Mouse (Mus musculus) midbrain, embryonic 16.5 days (tissue): ENCODE results near the gene Pkp4. TPM values are rescaled to one million over a fixed set of nuclear protein-coding genes. Genes with fewer than 3 reads are reported as not detected.
A peak's percentile ranks its signal among the peaks of the same experiment; 100 is the strongest.

Source experiments
- ATAC-seq: fragments of 200-750 bp; cut with Nextera tagmentation; 2 replicates; pipeline ENCODE4 v1.8.0; 2017; ENCODE audit warnings: moderate TSS enrichment
- H3K27ac ChIP-seq: fragments of 300-500 bp; sonication (generic); 2 replicates; pipeline ENCODE4 v1.5.1; 2014; ENCODE audit warnings: mild to moderate bottlenecking, low read length, mixed read lengths
- H3K27me3 ChIP-seq: fragments of 300-500 bp; sonication (generic); 2 replicates; pipeline ENCODE4 v1.6.1; 2014; ENCODE audit warnings: low read depth, low read length, mixed read lengths; ENCODE audit not compliant: control insufficient read depth, insufficient read depth
- H3K36me3 ChIP-seq: fragments of 300-500 bp; sonication (generic); 2 replicates; pipeline ENCODE4 v1.6.1; 2014; ENCODE audit warnings: mild to moderate bottlenecking, low read length, moderate library complexity, mixed read lengths; ENCODE audit not compliant: control insufficient read depth, insufficient read depth
- H3K4me1 ChIP-seq: fragments of 300-500 bp; sonication (generic); 2 replicates; pipeline ENCODE4 v1.6.1; 2014; ENCODE audit warnings: mild to moderate bottlenecking, low read length, mixed read lengths; ENCODE audit not compliant: control insufficient read depth, insufficient read depth
- H3K4me2 ChIP-seq: fragments of 300-500 bp; sonication (generic); 2 replicates; pipeline ENCODE4 v1.6.1; 2014; ENCODE audit warnings: mild to moderate bottlenecking, low read length, mixed read lengths
- H3K4me3 ChIP-seq: fragments of 300-500 bp; sonication (generic); 2 replicates; pipeline ENCODE4 v1.5.1; 2014; ENCODE audit warnings: low read depth, mild to moderate bottlenecking, low read length, moderate library complexity, mixed read lengths
- H3K9ac ChIP-seq: fragments of 300-500 bp; sonication (generic); 2 replicates; pipeline ENCODE4 v1.6.1; 2014; ENCODE audit warnings: low read depth, low read length, mixed read lengths
- H3K9me3 ChIP-seq: fragments of 300-500 bp; sonication (generic); replicated peaks from 2 replicates; pipeline ENCODE4 v1.6.1; 2014; ENCODE audit warnings: mild to moderate bottlenecking, low read length, mixed read lengths; ENCODE audit not compliant: control insufficient read depth, poor library complexity, severe bottlenecking
- WGBS: fragments of 180-500 bp; shearing (Covaris S2); extraction: QIAGEN DNeasy Blood & Tissue Kit; methylation state at CpG from one replicate; pipeline ENCODE4 v1.1.7; 2014; 5-methylcytosine and 5-hydroxymethylcytosine counted together
- polyA plus RNA-seq: library from polyadenylated mRNA; unstranded; fragments of >200 nt; fragmentation: Nextera tagmentation; extraction: Ambion mirVana; gene quantifications from 2 replicates; pipeline ENCODE4 v1.2.1, GENCODE M21; 2015

The Pkp4 gene
- polyA plus RNA-seq, 1 experiment from 2014 or later, result 27.1 TPM

GRCm38 (mm10) chr2:59308055-59308454, 147.4 kb downstream of the Pkp4 start:
- Histone ChIP-seq H3K9me3 (no peaks in the 10 kb centered on the region), H3K9ac (no peak overlapping the region), H3K4me3 (no peak overlapping the region), H3K4me1 (peaks cover 3% of the 10 kb centered on the region; the same call in 1 of the 2 replicates), H3K4me2 (no peak overlapping the region), H3K27me3 (no peaks in the 10 kb centered on the region), H3K36me3 (peaks cover 17% of the 10 kb centered on the region), H3K27ac (no peak overlapping the region)
- 0 out of 2 replicates have a peak, but pooled peaks have one; percentile 34 for ATAC-seq
- 96% methylated on average over 19 of the region's 19 CpGs for WGBS

DNA sequence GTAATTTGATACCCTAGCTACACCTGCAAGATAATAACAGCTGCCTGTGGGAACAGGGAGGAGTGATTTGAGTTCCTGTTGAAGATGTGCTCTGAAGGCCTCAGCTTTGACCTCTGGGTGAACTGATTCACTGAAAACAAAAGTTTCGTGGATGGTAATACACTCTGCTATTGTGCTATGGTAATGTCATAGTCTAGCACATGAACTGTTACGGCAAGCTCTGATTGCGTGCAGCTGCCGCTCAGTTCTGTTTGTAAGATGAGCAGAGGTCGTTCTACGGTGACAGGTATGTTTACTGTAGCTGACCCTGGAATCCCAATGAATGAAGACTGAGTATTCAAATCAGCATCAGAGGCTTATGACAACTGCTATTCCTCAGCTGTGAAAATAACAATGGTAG, 152.6 kb downstream of the Pkp4 start:
- no peak overlapping the region for H3K4me3 ChIP-seq
- 65% methylated on average over 6 of the region's 6 CpGs for WGBS
- peaks cover 11% of the 10 kb centered on the region for H3K36me3 ChIP-seq
- H3K4me2 ChIP-seq, result no peak overlapping the region
- H3K27ac ChIP-seq, result no peak overlapping the region
- H3K27me3 ChIP-seq, result no peaks in the 10 kb centered on the region
- H3K4me1 ChIP-seq, result no peaks in the 10 kb centered on the region
- H3K9ac ChIP-seq, result no peak overlapping the region
- ATAC-seq, result no peak
- H3K9me3 ChIP-seq, result peaks cover under 1% of the 10 kb centered on the region; the same call in 1 of the 2 replicates

GRCm38 (mm10) chr2:59318631-59319030, 158.0 kb downstream of the Pkp4 start:
- 100% methylated on average over 1 of the region's 1 CpGs for WGBS
- Histone ChIP-seq H3K9ac (no peak overlapping the region), H3K27ac (no peak overlapping the region), H3K27me3 (no peaks in the 10 kb centered on the region), H3K9me3 (peaks cover 4% of the 10 kb centered on the region), H3K36me3 (peaks cover 25% of the 10 kb centered on the region), H3K4me2 (no peak overlapping the region), H3K4me3 (no peak overlapping the region), H3K4me1 (no peaks in the 10 kb centered on the region)
- ATAC-seq, result no peak

DNA sequence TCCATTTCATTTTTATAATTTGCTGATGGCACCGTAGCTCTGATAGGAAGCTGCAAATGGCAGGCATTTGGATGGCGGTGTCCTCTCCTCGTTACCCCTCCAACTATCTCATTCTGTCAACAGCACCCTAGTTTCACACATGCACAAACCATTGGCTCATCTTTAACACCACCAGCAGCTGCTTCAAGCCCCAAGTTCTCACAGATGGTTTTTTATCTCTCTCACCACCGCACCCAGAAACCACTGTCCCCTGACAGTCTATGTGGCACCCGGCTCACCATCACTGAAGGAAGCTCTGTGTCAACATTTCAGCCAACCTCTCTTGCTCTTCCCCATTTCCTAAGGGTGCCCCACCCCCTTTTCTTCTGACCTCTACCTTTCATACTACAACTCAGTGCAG, 167.3 kb downstream of the Pkp4 start:
- ATAC-seq, result no peak
- no peak overlapping the region for H3K9ac ChIP-seq
- no peaks in the 10 kb centered on the region for H3K9me3 ChIP-seq
- H3K27ac ChIP-seq, result no peak overlapping the region
- no peak overlapping the region for H3K4me3 ChIP-seq
- H3K27me3 ChIP-seq, result no peaks in the 10 kb centered on the region
- H3K4me1 ChIP-seq, result no peaks in the 10 kb centered on the region
- peaks cover 3% of the 10 kb centered on the region; the same call in 1 of the 2 replicates for H3K36me3 ChIP-seq
- WGBS, result 92% methylated on average over 5 of the region's 5 CpGs
- no peak overlapping the region for H3K4me2 ChIP-seq

- H3K27me3 ChIP-seq, result no peaks in the 10 kb centered on the region
- H3K9me3 ChIP-seq, result no peaks in the 10 kb centered on the region
- no peaks in the 10 kb centered on the region for H3K4me1 ChIP-seq
- no peak overlapping the region for H3K4me2 ChIP-seq
- WGBS, result 88% methylated on average over 9 of the region's 9 CpGs
- no peak for ATAC-seq
- H3K27ac ChIP-seq, result no peak overlapping the region
- no peak overlapping the region for H3K4me3 ChIP-seq
- no peak overlapping the region for H3K9ac ChIP-seq
- peaks cover 3% of the 10 kb centered on the region; the same call in 1 of the 2 replicates for H3K36me3 ChIP-seq
These were observed 170.4 kb downstream of the Pkp4 start for GRCm38 (mm10) chr2:59331093-59331492.

DNA sequence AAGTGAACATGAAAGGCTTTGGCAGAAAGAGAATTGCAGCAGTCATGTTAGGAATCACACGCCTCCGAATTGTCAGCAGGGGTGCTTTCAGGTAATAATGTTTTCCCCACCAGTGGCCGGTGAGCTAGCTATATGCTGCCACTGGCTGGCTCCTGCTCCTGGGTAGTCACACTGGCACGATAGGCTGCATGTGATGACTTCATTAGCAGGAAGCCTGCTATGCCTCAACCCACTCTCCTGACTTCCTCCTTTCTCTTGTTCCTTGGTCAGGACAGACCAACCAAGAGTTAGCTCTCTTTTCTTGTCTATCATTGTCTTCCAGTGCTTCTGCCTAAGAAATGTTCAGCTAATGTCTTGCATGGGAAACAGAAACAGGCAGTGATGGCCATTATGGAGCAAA, 171.9 kb downstream of the Pkp4 start:
- ATAC-seq, result no peak
- Histone ChIP-seq H3K4me1 (no peaks in the 10 kb centered on the region), H3K27me3 (no peaks in the 10 kb centered on the region), H3K4me3 (no peak overlapping the region), H3K27ac (no peak overlapping the region), H3K9me3 (no peaks in the 10 kb centered on the region), H3K4me2 (no peak overlapping the region), H3K9ac (no peak overlapping the region), H3K36me3 (peaks cover 3% of the 10 kb centered on the region; the same call in 1 of the 2 replicates)
- WGBS, result 45% methylated on average over 4 of the region's 4 CpGs

DNA sequence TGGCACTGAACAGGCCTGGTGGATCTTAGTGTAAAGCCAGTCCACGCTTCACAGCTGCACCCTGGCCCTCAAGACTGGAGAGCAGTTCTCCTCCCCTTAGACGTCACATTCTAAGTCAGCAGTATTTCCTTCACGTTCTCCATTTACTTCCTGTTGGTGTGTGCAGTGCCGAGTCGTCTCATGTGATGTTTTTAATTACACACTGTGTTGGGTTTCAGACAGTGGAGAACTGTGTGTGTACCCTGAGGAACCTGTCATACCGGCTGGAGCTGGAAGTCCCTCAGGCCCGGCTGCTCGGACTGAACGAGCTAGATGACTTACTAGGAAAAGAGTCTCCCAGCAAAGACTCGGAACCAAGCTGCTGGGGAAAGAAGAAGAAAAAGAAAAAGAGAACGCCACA, 177.9 kb downstream of the Pkp4 start:
- no peaks in the 10 kb centered on the region for H3K9me3 ChIP-seq
- ATAC-seq, result no peak
- H3K27ac ChIP-seq, result no peak overlapping the region
- WGBS, result 88% methylated on average over 11 of the region's 11 CpGs
- no peaks in the 10 kb centered on the region for H3K27me3 ChIP-seq
- no peaks in the 10 kb centered on the region for H3K4me1 ChIP-seq
- no peak overlapping the region for H3K4me3 ChIP-seq
- H3K36me3 ChIP-seq, result peaks cover 3% of the 10 kb centered on the region; the same call in 1 of the 2 replicates
- H3K9ac ChIP-seq, result no peak overlapping the region
- no peak overlapping the region for H3K4me2 ChIP-seq

DNA sequence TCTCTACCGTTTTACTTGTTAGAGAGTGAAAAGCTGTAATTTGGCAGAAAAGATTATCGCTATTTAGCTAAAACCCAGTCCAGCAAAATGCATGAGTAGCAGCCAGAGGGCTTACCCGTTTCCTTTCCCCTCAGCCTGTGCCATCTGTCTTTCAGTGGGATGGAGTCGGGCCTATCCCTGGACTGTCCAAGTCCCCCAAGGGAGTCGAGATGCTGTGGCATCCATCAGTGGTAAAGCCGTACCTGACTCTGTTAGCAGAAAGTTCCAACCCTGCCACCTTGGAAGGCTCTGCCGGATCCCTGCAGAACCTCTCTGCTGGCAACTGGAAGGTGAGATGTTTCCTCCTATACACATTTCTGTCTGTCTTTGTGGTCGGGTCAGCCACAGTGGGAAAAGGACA, 178.3 kb downstream of the Pkp4 start:
- Histone ChIP-seq H3K4me2 (no peak overlapping the region), H3K4me1 (no peaks in the 10 kb centered on the region), H3K36me3 (peaks cover 3% of the 10 kb centered on the region; the same call in 1 of the 2 replicates), H3K27me3 (no peaks in the 10 kb centered on the region), H3K9me3 (no peaks in the 10 kb centered on the region), H3K4me3 (no peak overlapping the region), H3K27ac (no peak overlapping the region), H3K9ac (no peak overlapping the region)
- WGBS, result 91% methylated on average over 8 of the region's 8 CpGs
- ATAC-seq, result no peak

DNA sequence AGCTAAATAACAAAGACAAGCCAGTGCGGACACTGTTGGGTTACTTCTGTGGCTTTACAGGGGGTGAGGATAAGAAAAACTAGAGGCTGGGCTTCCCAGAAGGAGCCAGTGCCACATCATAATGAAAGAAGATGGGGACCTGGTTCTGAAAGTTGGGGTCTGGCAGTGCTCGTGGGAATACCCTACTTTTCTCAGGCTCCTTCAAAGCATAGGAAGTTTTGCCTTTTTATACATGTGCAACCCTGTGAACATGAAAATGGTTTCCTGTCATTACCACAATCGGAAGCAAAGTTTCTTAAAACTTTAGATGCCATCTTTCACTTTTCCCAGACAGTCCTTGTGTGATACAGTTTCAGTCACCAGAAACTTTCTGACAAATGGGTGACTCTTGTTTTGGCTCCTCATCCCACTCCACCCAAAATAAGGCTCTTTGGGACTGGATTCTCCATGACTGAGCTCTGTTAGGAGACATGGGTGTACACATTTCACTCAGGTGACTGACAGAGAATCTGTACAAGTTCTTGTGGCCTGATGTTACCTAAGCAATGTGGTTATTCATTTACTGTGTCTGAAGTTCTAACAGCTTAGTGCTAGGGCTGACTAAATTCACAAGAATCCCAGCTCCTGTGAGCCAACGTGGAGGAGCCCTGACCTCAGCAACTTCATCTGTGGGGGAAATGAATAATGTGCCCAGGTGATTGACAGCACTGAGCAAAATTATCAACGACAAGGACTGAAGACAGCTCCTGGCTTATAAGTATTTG, 179.3 kb downstream of the Pkp4 start:
- Histone ChIP-seq H3K36me3 (peaks cover 6% of the 10 kb centered on the region; the same call in 1 of the 2 replicates), H3K9ac (no peak overlapping the region), H3K27me3 (no peaks in the 10 kb centered on the region), H3K27ac (no peak overlapping the region), H3K4me2 (no peak overlapping the region), H3K9me3 (no peaks in the 10 kb centered on the region), H3K4me1 (no peaks in the 10 kb centered on the region), H3K4me3 (no peak overlapping the region)
- no peak for ATAC-seq
- WGBS, result 83% methylated on average over 5 of the region's 5 CpGs
